Comparison of ENCODE assay signal across 23 mouse cellular contexts in the genomic region with DNA sequence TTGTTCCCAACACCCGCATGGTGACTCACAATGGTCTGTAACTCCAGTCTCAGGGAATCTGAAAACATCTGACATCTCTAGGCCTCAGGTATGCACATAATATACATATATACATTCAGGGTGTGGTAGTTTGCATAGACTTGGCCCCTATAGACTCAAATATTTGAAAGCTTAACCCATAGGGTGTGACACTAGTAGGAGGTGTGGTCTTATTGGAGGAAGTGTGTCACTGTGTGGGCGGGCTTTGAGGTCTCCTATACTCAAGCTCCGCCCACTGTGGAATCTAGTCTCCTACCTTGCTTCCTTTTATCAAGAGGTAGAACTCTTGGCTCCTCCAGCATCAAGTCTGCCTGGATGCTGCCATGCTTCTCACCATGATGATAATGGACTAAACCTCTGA.
DNase-seq lines count a peak whose midpoint lies in the region; ATAC-seq and TF ChIP-seq lines count a peak whose summit lies in the region.
"Had no signal": no experiment of that assay in that cellular context is flagged by ENCODE, and none has a peak within 500 bp of the region (broad histone marks: within the 10 kb centered on the region; RNA-seq: fewer than 3 reads in every experiment).

No protein-coding gene starts in this region.

- peak overlapping the region; percentile 94 for H3K27ac ChIP-seq in olfactory bulb, adult 2 months (ENCODE audit: insufficient read depth, low read depth, low read length)
- no peak overlapping the region for H3K27ac ChIP-seq in stomach, embryonic 16.5 days (ENCODE audit: low read length)
- H3K27ac ChIP-seq in left cerebral cortex, adult 2 months = no peak overlapping the region
- no peak overlapping the region for H3K27ac ChIP-seq in layer of hippocampus, adult 2 months
- H3K27ac ChIP-seq: embryonic facial prominence, embryonic 15.5 days; forebrain, embryonic 10.5 days; gastrocnemius, adult 2 months; hindbrain, embryonic 10.5 days; hindbrain, embryonic 15.5 days had no signal

- TF ChIP-seq CTCF in olfactory bulb, adult 2 months (IDR thresholded peaks at IDR 0.05; ENCODE audit: insufficient read depth, low read depth, low read length) = no peak
- TF ChIP-seq CTCF in left cerebral cortex, adult 2 months (IDR thresholded peaks at IDR 0.05) = no peak
- TF ChIP-seq CTCF in layer of hippocampus, adult 2 months (conservative IDR thresholded peaks at IDR 0.05) = no peak

- peaks cover 2% of the 10 kb centered on the region; the same call in 1 of the 2 replicates for H3K4me1 ChIP-seq in olfactory bulb, adult 2 months (ENCODE audit: control insufficient read depth, insufficient read depth, low read length)
- 0 out of 2 replicates have a peak, but pooled peaks cover 3% of the 10 kb centered on the region for H3K4me1 ChIP-seq in stomach, embryonic 16.5 days (ENCODE audit: control insufficient read depth, insufficient read depth, low read length)
- H3K4me1 ChIP-seq: embryonic facial prominence, embryonic 15.5 days; hindbrain, embryonic 15.5 days had no signal

- DNase-seq in ES-CJ7 (ENCODE audit: low read depth, low spot score) = peak; percentile 36
- peak; percentile 66 for DNase-seq in ZHBTc4 (ENCODE audit: low read depth, low spot score)
- no peak for DNase-seq in left cerebral cortex, adult 2 months (ENCODE audit: extremely low spot score in 1 of 2, low spot score in 2 of 2)
- no peak for DNase-seq in urinary bladder, postnatal 36 days (ENCODE audit: low spot score in 2 of 2)
- DNase-seq in layer of hippocampus, adult 2 months (ENCODE audit: low spot score in 2 of 2) = no peak
- DNase-seq: adrenal gland, postnatal 10 days; cerebellum, adult 11 months; cerebellum, adult 8-10 months; cerebellum, postnatal 14 days; embryo, embryonic 11 days; gastrocnemius, adult 2 months; gastrocnemius, postnatal 25 days; heart, postnatal 10 days had no signal

- no peak overlapping the region for H3K4me3 ChIP-seq in olfactory bulb, adult 2 months (ENCODE audit: insufficient read depth, low read depth, low read length)
- no peak overlapping the region for H3K4me3 ChIP-seq in stomach, embryonic 16.5 days (replicated peaks; ENCODE audit: low read length)
- no peak overlapping the region for H3K4me3 ChIP-seq in left cerebral cortex, adult 2 months
- no peak overlapping the region for H3K4me3 ChIP-seq in layer of hippocampus, adult 2 months
- H3K4me3 ChIP-seq: embryonic facial prominence, embryonic 15.5 days; erythroblast, embryonic 14.5 days; forebrain, embryonic 10.5 days; gastrocnemius, adult 2 months; heart, embryonic 12.5 days; hindbrain, embryonic 10.5 days; hindbrain, embryonic 15.5 days had no signal

- H3K27me3 ChIP-seq in stomach, embryonic 16.5 days (ENCODE audit: control insufficient read depth, insufficient read depth, low read length) = no peaks in the 10 kb centered on the region
- H3K27me3 ChIP-seq: CH12.LX; embryonic facial prominence, embryonic 15.5 days; heart, embryonic 12.5 days; hindbrain, embryonic 15.5 days had no signal

- peak; percentile 69 for ATAC-seq in stomach, embryonic 16.5 days (ENCODE audit: insufficient read depth, low FRiP score)
- ATAC-seq: forebrain, embryonic 14.5 days had no signal

- 90% methylated on average over 3 of the region's 3 CpGs for WGBS in olfactory bulb, adult 2 months
- 88% methylated on average over 3 of the region's 3 CpGs for whole genome bisulfite sequencing in stomach, embryonic 16.5 days

- no peaks in the 10 kb centered on the region; the same call in 1 of the 2 replicates for H3K9me3 ChIP-seq in stomach, embryonic 16.5 days (replicated peaks; ENCODE audit: control insufficient read depth, low read length)
- H3K9me3 ChIP-seq: embryonic facial prominence, embryonic 15.5 days; forebrain, embryonic 10.5 days; heart, embryonic 12.5 days; hindbrain, embryonic 10.5 days; hindbrain, embryonic 15.5 days had no signal

- no peak for TF ChIP-seq POLR2A in olfactory bulb, adult 2 months (IDR thresholded peaks at IDR 0.05; ENCODE audit: insufficient read depth, low read depth, low read length)

- intact Hi-C loops in left cerebral cortex, adult 2 months (cut with DNase I) = no loop called here

- no peaks in the 10 kb centered on the region for H3K36me3 ChIP-seq in stomach, embryonic 16.5 days (ENCODE audit: control insufficient read depth, insufficient read depth, low read length)
- H3K36me3 ChIP-seq: embryonic facial prominence, embryonic 15.5 days; heart, embryonic 12.5 days; hindbrain, embryonic 10.5 days; hindbrain, embryonic 15.5 days had no signal

- H3K9ac ChIP-seq in stomach, embryonic 16.5 days (ENCODE audit: low read length) = no peak overlapping the region
- H3K9ac ChIP-seq: embryonic facial prominence, embryonic 15.5 days; heart, embryonic 12.5 days; hindbrain, embryonic 15.5 days had no signal

- H3K4me2 ChIP-seq in stomach, embryonic 16.5 days (ENCODE audit: low read depth, low read length) = no peak overlapping the region
- H3K4me2 ChIP-seq: embryonic facial prominence, embryonic 15.5 days; heart, embryonic 12.5 days; hindbrain, embryonic 15.5 days had no signal

Comparison
In these comparisons a context has a peak if more than half of its experiments do, and no peak if none do; other contexts are left out.
1. DNase-seq: peak in ES-CJ7 (single experiment) and ZHBTc4 (single experiment); none in left cerebral cortex, adult 2 months (0 of 2), urinary bladder, postnatal 36 days (0 of 2) and layer of hippocampus, adult 2 months (0 of 2).